Mouse (Mus musculus) thymus, adult 2 months (tissue): Measurements from ENCODE around the gene Arhgef7.
"Not testable (repeated sequence)": the region's sequence is repeated elsewhere in the genome, so short reads cannot be mapped to it uniquely, and the experiment has no call there.

Source experiments
- CTCF ChIP-seq: fragments of 200-500 bp; IDR thresholded peaks from 2 replicates; pipeline ENCODE4 v1.5.1; 2012; ENCODE audit warnings: mild to moderate bottlenecking, control low read depth, low read length, moderate library complexity, borderline replicate concordance; ENCODE audit not compliant: control insufficient read depth, poor library complexity, insufficient read depth; ENCODE audit errors: extremely low read depth
- POLR2A ChIP-seq: fragments of 200-500 bp; IDR thresholded peaks from 2 replicates; pipeline ENCODE4 v1.6.1; 2012; ENCODE audit warnings: mild to moderate bottlenecking, low read length, control low read depth, moderate library complexity; ENCODE audit not compliant: control insufficient read depth, poor library complexity, insufficient read depth; ENCODE audit errors: extremely low read depth

DNA sequence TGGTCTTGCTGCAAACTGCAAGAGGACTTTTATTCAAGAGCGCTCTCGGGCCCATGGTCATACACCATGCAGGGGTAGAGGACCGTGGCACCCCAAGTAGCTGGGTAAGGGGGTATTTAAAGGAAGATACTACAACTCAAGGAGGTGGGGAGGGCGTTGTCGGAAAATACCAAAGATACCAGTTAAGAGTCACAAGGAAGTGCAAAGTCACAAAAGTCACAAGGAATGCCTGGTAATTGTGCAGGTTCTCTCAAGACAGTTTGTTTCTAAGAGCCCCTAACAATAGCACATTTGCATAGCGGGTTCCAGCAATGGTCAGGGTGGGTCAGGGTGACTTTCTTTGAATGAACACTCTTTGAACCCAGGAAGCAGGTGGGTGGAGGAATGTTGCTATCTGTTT, 146.7 kb downstream of the Arhgef7 start:
- not testable (repeated sequence) for TF ChIP-seq CTCF, POLR2A
